Mouse (Mus musculus) erythroblast, embryonic 14.5 days (primary cell): ENCODE measurements around the gene Mlh3.

ENCODE experiments used
- GATA1 ChIP-seq: IDR thresholded peaks from 2 replicates; pipeline ENCODE4 v1.6.1; 2012; ENCODE audit warnings: low read length, inconsistent platforms, mixed read lengths
- TAL1 ChIP-seq: IDR thresholded peaks from 3 replicates; pipeline ENCODE4 v1.6.1; 2012; ENCODE audit warnings: low read length, inconsistent platforms, mixed read lengths

DNA sequence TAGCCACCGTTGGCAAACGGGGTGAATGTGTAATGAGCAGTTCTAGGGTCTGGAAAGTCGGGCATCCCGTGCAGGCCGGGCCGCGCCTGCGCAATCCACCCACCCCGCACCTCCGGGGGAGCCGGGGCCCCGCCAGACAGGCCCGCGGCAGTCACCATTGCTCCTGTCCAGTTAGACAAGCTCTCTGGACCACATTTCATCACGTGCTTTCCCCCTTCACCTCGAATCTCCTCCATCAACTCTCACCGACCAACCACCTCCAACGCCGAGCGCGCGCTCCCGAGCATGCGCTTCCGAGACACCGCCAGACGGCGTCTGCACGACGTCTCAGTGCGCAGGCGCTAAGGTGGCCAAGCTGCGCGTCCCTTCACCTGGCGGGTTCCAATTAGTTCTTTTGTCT lies at the start of gene Mlh3:
- TF ChIP-seq TAL1: no peak
- TF ChIP-seq GATA1: no peak
